Mouse (Mus musculus) liver, adult 2 months (tissue): Measurements from ENCODE around the gene Ogg1.

Experiments
- CTCF ChIP-seq: fragments of 200-500 bp; IDR thresholded peaks from 2 replicates; pipeline ENCODE4 v1.5.1; 2011; ENCODE audit warnings: low read depth, low read length, control low read depth
- POLR2A ChIP-seq: fragments of 200-500 bp; IDR thresholded peaks from 2 replicates; pipeline ENCODE4 v1.6.1; 2011; ENCODE audit warnings: low read length, control low read depth; ENCODE audit not compliant: insufficient read depth; ENCODE audit errors: extremely low read depth

DNA sequence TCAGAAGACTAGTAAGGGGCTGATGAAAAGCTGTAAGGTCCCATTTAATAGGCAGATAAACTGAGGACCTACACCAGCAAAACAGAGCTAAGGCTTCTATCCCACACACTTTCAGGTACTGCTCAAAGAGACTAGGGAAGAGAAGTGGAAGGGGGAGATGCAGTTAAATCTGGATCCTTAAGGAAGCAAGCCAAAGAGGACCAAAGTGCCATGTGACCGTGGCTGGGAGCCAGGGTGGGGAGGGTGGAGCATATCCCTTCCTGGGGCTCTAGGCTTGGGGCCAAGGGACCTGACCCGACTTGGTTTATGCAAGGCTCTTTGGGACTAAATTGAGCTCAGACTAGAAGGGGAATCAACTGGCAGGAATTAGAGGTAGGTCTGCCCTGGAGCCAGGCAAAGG is 17.5 kb downstream of the Ogg1 start:
- TF ChIP-seq CTCF (no peak), POLR2A (no peak)
